Mouse (Mus musculus) testis, adult 2 months (tissue): ENCODE measurements around the gene Dnm3.

Experiments
- CTCF ChIP-seq: fragments of 200-500 bp; IDR thresholded peaks from 2 replicates; pipeline ENCODE4 v1.5.1; 2012; ENCODE audit warnings: low read depth, mild to moderate bottlenecking, inconsistent platforms, low read length, moderate library complexity; ENCODE audit not compliant: control insufficient read depth, insufficient read depth, insufficient replicate concordance
- POLR2A ChIP-seq: fragments of 200-500 bp; IDR thresholded peaks from 2 replicates; pipeline ENCODE4 v1.6.1; 2012; ENCODE audit warnings: low read depth, mild to moderate bottlenecking, inconsistent platforms, low read length, moderate library complexity; ENCODE audit not compliant: control insufficient read depth

- TF ChIP-seq POLR2A (no peak), CTCF (no peak)
Measured at GRCm38 (mm10) chr1:162472949-162473348, 4.9 kb downstream of the Dnm3 start.
